Mouse (Mus musculus) MEL (cell line): ENCODE measurements around the gene Abl2. TPM values are rescaled to one million over a fixed set of nuclear protein-coding genes. Genes with fewer than 3 reads are reported as not detected.
A peak's percentile ranks its signal among the peaks of the same experiment; 100 is the strongest.

Experiments used
- DNase-seq: peaks from one replicate; pipeline ENCODE4 v3.0.0; 2011; ENCODE audit warnings: low read depth, low spot score
- H3K27ac ChIP-seq: 2 replicates; pipeline ENCODE4 v1.5.1; 2012; ENCODE audit warnings: low read depth, mild to moderate bottlenecking, control low read depth, low read length, moderate library complexity; ENCODE audit not compliant: control insufficient read depth
- H3K27me3 ChIP-seq, 2 experiments: fragments of 150-350 bp in 1 of 2; sonication (generic) in 1 of 2; 2 replicates each; pipeline ENCODE4 v1.6.1; 2012; ENCODE audit warnings: low read length in 2 of 2, mild to moderate bottlenecking in 2 of 2, improper control_type of control experiment in 1 of 2, moderate library complexity in 1 of 2; ENCODE audit not compliant: insufficient read depth in 2 of 2, control insufficient read depth in 1 of 2
- H3K36me3 ChIP-seq, 2 experiments: 2 replicates each; pipeline ENCODE4 v1.6.1; 2012 to 2014; ENCODE audit warnings: low read length in 2 of 2, improper control_type of control experiment in 1 of 2, inconsistent platforms in 1 of 2, mild to moderate bottlenecking in 1 of 2; ENCODE audit not compliant: insufficient read depth in 2 of 2, control insufficient read depth in 1 of 2
- H3K4me1 ChIP-seq, 2 experiments: fragments of 150-350 bp in 1 of 2; sonication (generic) in 1 of 2; 2 replicates each; pipeline ENCODE4 v1.6.1; 2012; ENCODE audit warnings: low read length in 2 of 2, improper control_type of control experiment in 1 of 2, mild to moderate bottlenecking in 1 of 2; ENCODE audit not compliant: insufficient read depth in 2 of 2, control insufficient read depth in 1 of 2
- H3K4me3 ChIP-seq, 2 experiments: fragments of 150-350 bp in 1 of 2; sonication (generic) in 1 of 2; 2 replicates each; pipeline ENCODE4 v1.5.1; 2012; ENCODE audit warnings: low read depth in 2 of 2, low read length in 2 of 2, mild to moderate bottlenecking in 2 of 2, moderate library complexity in 2 of 2, control low read depth in 1 of 2, improper control_type of control experiment in 1 of 2; ENCODE audit not compliant: control insufficient read depth in 1 of 2, insufficient read depth in 1 of 2
- H3K79me2 ChIP-seq: 2 replicates; pipeline ENCODE4 v1.6.1; 2012; ENCODE audit warnings: mild to moderate bottlenecking, low read length, moderate library complexity; ENCODE audit not compliant: control insufficient read depth, poor library complexity, insufficient read depth
- H3K9ac ChIP-seq: 2 replicates; pipeline ENCODE4 v1.6.1; 2012; ENCODE audit warnings: low read depth, mild to moderate bottlenecking, control low read depth, low read length, moderate library complexity; ENCODE audit not compliant: control insufficient read depth, poor library complexity, severe bottlenecking
- H3K9me3 ChIP-seq: fragments of 150-350 bp; sonication (generic); replicated peaks from 2 replicates; pipeline ENCODE4 v1.6.1; 2012; ENCODE audit warnings: mild to moderate bottlenecking, low read length, improper control_type of control experiment, moderate library complexity; ENCODE audit not compliant: insufficient read depth
- CTCF ChIP-seq, 3 experiments: IDR thresholded peaks in 2 of 3; conservative IDR thresholded peaks in 1 of 3; 2 replicates each; pipeline ENCODE4 v1.5.1; 2011 to 2012; ENCODE audit warnings: low read length in 3 of 3, low read depth in 2 of 3, mild to moderate bottlenecking in 2 of 3, improper control_type of control experiment in 1 of 3, inconsistent platforms in 1 of 3, mixed read lengths in 1 of 3, moderate library complexity in 1 of 3; ENCODE audit not compliant: control insufficient read depth in 1 of 3, insufficient read depth in 1 of 3, poor library complexity in 1 of 3, severe bottlenecking in 1 of 3
- E2F4 ChIP-seq: IDR thresholded peaks from 2 replicates; pipeline ENCODE4 v1.6.1; 2011; ENCODE audit warnings: low read depth, low read length, improper control_type of control experiment, borderline replicate concordance
- ELF1 ChIP-seq: IDR thresholded peaks from 2 replicates; pipeline ENCODE4 v1.6.1; 2014; ENCODE audit warnings: low read depth, mild to moderate bottlenecking, inconsistent platforms, low read length, improper control_type of control experiment, moderate library complexity
- EP300 ChIP-seq, 2 experiments: IDR thresholded peaks; 2 replicates each; pipeline ENCODE4 v1.6.1; 2011; ENCODE audit warnings: improper control_type of control experiment in 2 of 2, low read length in 2 of 2, low read depth in 1 of 2, mild to moderate bottlenecking in 1 of 2
- ETS1 ChIP-seq: IDR thresholded peaks from 2 replicates; pipeline ENCODE4 v1.6.1; 2012; ENCODE audit warnings: low read depth, mild to moderate bottlenecking, inconsistent platforms, low read length, improper control_type of control experiment, moderate library complexity
- GABPA ChIP-seq: IDR thresholded peaks from 2 replicates; pipeline ENCODE4 v1.6.1; 2012; ENCODE audit warnings: low read depth, mild to moderate bottlenecking, inconsistent platforms, low read length, improper control_type of control experiment, moderate library complexity
- GATA1 ChIP-seq: IDR thresholded peaks from 2 replicates; pipeline ENCODE4 v1.6.1; 2011; ENCODE audit warnings: low read depth, low read length, improper control_type of control experiment
- KAT2A ChIP-seq: conservative IDR thresholded peaks from 2 replicates; pipeline ENCODE4 v1.6.1; 2012; ENCODE audit warnings: low read depth, low read length, improper control_type of control experiment, inconsistent platforms
- MAFK ChIP-seq: IDR thresholded peaks from 2 replicates; pipeline ENCODE4 v1.6.1; 2011; ENCODE audit warnings: low read depth, mild to moderate bottlenecking, low read length, improper control_type of control experiment, borderline replicate concordance
- MAX ChIP-seq: IDR thresholded peaks from 2 replicates; pipeline ENCODE4 v1.6.1; 2011; ENCODE audit warnings: low read length, improper control_type of control experiment
- MEF2A ChIP-seq: IDR thresholded peaks from 2 replicates; pipeline ENCODE4 v1.6.1; 2014; ENCODE audit warnings: low read depth, mild to moderate bottlenecking, inconsistent platforms, low read length, improper control_type of control experiment; ENCODE audit not compliant: poor library complexity, insufficient replicate concordance, severe bottlenecking; ENCODE audit errors: extremely low read depth
- MXI1 ChIP-seq: IDR thresholded peaks from 2 replicates; pipeline ENCODE4 v1.6.1; 2011; ENCODE audit warnings: mild to moderate bottlenecking, low read depth, low read length, improper control_type of control experiment
- MYB ChIP-seq: IDR thresholded peaks from 2 replicates; pipeline ENCODE4 v1.6.1; 2011; ENCODE audit warnings: mild to moderate bottlenecking, low read depth, low read length, improper control_type of control experiment
- MYC ChIP-seq: IDR thresholded peaks from 2 replicates; pipeline ENCODE4 v1.6.1; 2011; ENCODE audit warnings: low read depth, mild to moderate bottlenecking, low read length, improper control_type of control experiment, moderate library complexity
- NELFE ChIP-seq: IDR thresholded peaks from 2 replicates; pipeline ENCODE4 v1.6.1; 2011; ENCODE audit warnings: low read depth, low read length, improper control_type of control experiment
- NRF1 ChIP-seq: IDR thresholded peaks from 2 replicates; pipeline ENCODE4 v1.6.1; 2014; ENCODE audit warnings: low read depth, mild to moderate bottlenecking, inconsistent platforms, low read length, improper control_type of control experiment, moderate library complexity; ENCODE audit not compliant: poor library complexity, insufficient read depth, severe bottlenecking
- POLR2A ChIP-seq, 2 experiments: IDR thresholded peaks; 2 replicates each; pipeline ENCODE4 v1.6.1; 2011 to 2012; ENCODE audit warnings: low read length in 2 of 2, mild to moderate bottlenecking in 2 of 2, control low read depth in 1 of 2, improper control_type of control experiment in 1 of 2, low read depth in 1 of 2, moderate library complexity in 1 of 2; ENCODE audit not compliant: control insufficient read depth in 1 of 2, insufficient read depth in 1 of 2, poor library complexity in 1 of 2
- RAD21 ChIP-seq: IDR thresholded peaks from 2 replicates; pipeline ENCODE4 v1.6.1; 2011; ENCODE audit warnings: mild to moderate bottlenecking, low read depth, low read length, improper control_type of control experiment
- RCOR1 ChIP-seq: IDR thresholded peaks from 2 replicates; pipeline ENCODE4 v1.6.1; 2012; ENCODE audit warnings: low read depth, mild to moderate bottlenecking, inconsistent platforms, low read length, improper control_type of control experiment
- SIN3A ChIP-seq: IDR thresholded peaks from 2 replicates; pipeline ENCODE4 v1.6.1; 2012; ENCODE audit warnings: low read length, improper control_type of control experiment, inconsistent platforms
- SMC3 ChIP-seq: IDR thresholded peaks from 2 replicates; pipeline ENCODE4 v1.6.1; 2011; ENCODE audit warnings: low read depth, low read length, improper control_type of control experiment
- TAL1 ChIP-seq: IDR thresholded peaks from 2 replicates; pipeline ENCODE4 v1.6.1; 2012; ENCODE audit warnings: mild to moderate bottlenecking, inconsistent platforms, low read length, moderate library complexity, mixed read lengths
- TBP ChIP-seq: IDR thresholded peaks from 2 replicates; pipeline ENCODE4 v1.8.0; 2011; ENCODE audit warnings: low read depth, low read length, improper control_type of control experiment
- TCF12 ChIP-seq: IDR thresholded peaks from 2 replicates; pipeline ENCODE4 v1.6.1; 2014; ENCODE audit warnings: low read depth, mild to moderate bottlenecking, inconsistent platforms, low read length, improper control_type of control experiment, moderate library complexity
- UBTF ChIP-seq: IDR thresholded peaks from 2 replicates; pipeline ENCODE4 v1.6.1; 2012; ENCODE audit warnings: low read depth, mild to moderate bottlenecking, inconsistent platforms, low read length, improper control_type of control experiment, moderate library complexity, borderline replicate concordance; ENCODE audit not compliant: insufficient read depth
- USF1 ChIP-seq: IDR thresholded peaks from 2 replicates; pipeline ENCODE4 v1.6.1; 2014; ENCODE audit warnings: low read depth, mild to moderate bottlenecking, inconsistent platforms, low read length, improper control_type of control experiment, moderate library complexity
- USF2 ChIP-seq, 2 experiments: IDR thresholded peaks; 2 replicates each; pipeline ENCODE4 v1.6.1; 2011 to 2012; ENCODE audit warnings: improper control_type of control experiment in 2 of 2, low read length in 2 of 2, borderline replicate concordance in 1 of 2, inconsistent platforms in 1 of 2, low read depth in 1 of 2, mild to moderate bottlenecking in 1 of 2; ENCODE audit not compliant: insufficient read depth in 1 of 2
- polyA plus RNA-seq, 2 experiments: library from polyadenylated mRNA; stranded (reverse) in 1 of 2; unstranded in 1 of 2; fragments of >175 nt in 1 of 2; fragments of >200 nt in 1 of 2; gene quantifications; 2 replicates each; pipeline versions ENCODE4 v1.2.1 to v1.2.4; 2012; ENCODE audit warnings: low replicate concordance in 2 of 2, low read depth in 1 of 2; ENCODE audit not compliant: insufficient read length in 2 of 2, insufficient read depth in 1 of 2, missing spikeins in 1 of 2
- total RNA-seq: library from RNA; depleted of rRNA; stranded (reverse); fragments of 300-350 nt; gene quantifications from 2 replicates; pipeline ENCODE4 v1.2.3, GENCODE M21; 2012

The Abl2 gene
- total and polyA plus RNA-seq, 3 experiments, result 13.8 to 17.5 TPM; not detected in 1

GRCm38 (mm10) chr1:156614710-156615109 is 56.1 kb downstream of the Abl2 start:
- Histone ChIP-seq H3K79me2 (peaks cover 14% of the 10 kb centered on the region), H3K27ac (peak overlapping the region; percentile 82), H3K9ac (no peak overlapping the region; the same call in 1 of the 2 replicates), H3K36me3 (peaks cover 0 to 22% of the 10 kb centered on the region in 2 experiments; a peak in 2 of 4 replicates), H3K27me3 (no peaks in the 10 kb centered on the region), H3K4me3 (no peak overlapping the region), H3K4me1 (peaks cover 8 to 23% of the 10 kb centered on the region in 2 experiments), H3K9me3 (no peaks in the 10 kb centered on the region)
- peak; percentile 38 for DNase-seq
- TF ChIP-seq MAFK, result no peak
- TF ChIP-seq MYC, result peak; percentile 66; the same call in 1 of the 2 replicates
- TF ChIP-seq SIN3A, result no peak; the same call in 1 of the 2 replicates
- no peak for TF ChIP-seq TCF12
- TF ChIP-seq RAD21, result no peak; the same call in 1 of the 2 replicates
- TF ChIP-seq UBTF, result no peak
- no peak for TF ChIP-seq KAT2A
- no peak for TF ChIP-seq RCOR1
- no peak for TF ChIP-seq NRF1
- peak in 1 of 3 experiments; percentile 54; a peak in 2 of 6 replicates for TF ChIP-seq CTCF (IDR thresholded peaks at IDR 0.05 in 2 of 3, conservative IDR thresholded peaks at IDR 0.05 in 1 of 3; ENCODE audit: control insufficient read depth in 1 of 3, insufficient read depth in 1 of 3, low read depth in 2 of 3, low read length in 3 of 3, poor library complexity in 1 of 3, severe bottlenecking in 1 of 3)
- TF ChIP-seq ETS1, result no peak
- TF ChIP-seq USF2 (IDR thresholded peaks at IDR 0.05; ENCODE audit: borderline replicate concordance in 1 of 2, insufficient read depth in 1 of 2, low read depth in 1 of 2, low read length in 2 of 2), result no peak
- no peak for TF ChIP-seq GABPA
- no peak for TF ChIP-seq GATA1
- TF ChIP-seq SMC3, result peak; percentile 34
- no peak for TF ChIP-seq MYB

GRCm38 (mm10) chr1:156615381-156616133 is 57.0 kb downstream of the Abl2 start:
- DNase-seq, result peak; percentile 90
- Histone ChIP-seq H3K9me3 (no peaks in the 10 kb centered on the region), H3K79me2 (peaks cover 14% of the 10 kb centered on the region), H3K4me3 (peak overlapping the region; percentile 31 to 37), H3K4me1 (peaks cover 7 to 21% of the 10 kb centered on the region in 2 experiments), H3K27me3 (no peaks in the 10 kb centered on the region), H3K27ac (peak overlapping the region; percentile 82), H3K9ac (peak overlapping the region; percentile 31), H3K36me3 (peaks cover 0 to 17% of the 10 kb centered on the region in 2 experiments; a peak in 2 of 4 replicates)
- TF ChIP-seq KAT2A (no peak), MYC (peak; percentile 84), MEF2A (peak; percentile 44; the same call in 1 of the 2 replicates), EP300 (IDR thresholded peaks at IDR 0.05; ENCODE audit: low read depth in 1 of 2, low read length in 2 of 2) (peak; percentile 21 to 48; a peak in 2 of 4 replicates), E2F4 (no peak), MYB (no peak), ETS1 (peak; percentile 49; the same call in 1 of the 2 replicates), SIN3A (peak; percentile 73; the same call in 1 of the 2 replicates), TBP (peak; percentile 58), MXI1 (peak; percentile 96), TAL1 (no peak), NELFE (no peak; the same call in 1 of the 2 replicates), ELF1 (no peak), SMC3 (no peak), POLR2A (IDR thresholded peaks at IDR 0.05; ENCODE audit: control insufficient read depth in 1 of 2, insufficient read depth in 1 of 2, low read depth in 1 of 2, low read length in 2 of 2, poor library complexity in 1 of 2) (peak; percentile 27 to 48; a peak in 1 of 4 replicates), GATA1 (peak; percentile 14; the same call in 1 of the 2 replicates), MAX (peak; percentile 80), USF1 (peak; percentile 81), TCF12 (0 out of 2 replicates have a peak, but pooled peaks have one; percentile 13)
